9 mouse cellular contexts compared by ENCODE assay signal in genomic region chr5:139281373-139282112, GRCm38 (mm10). TPM values are rescaled to one million over a fixed set of nuclear protein-coding genes. Genes with fewer than 3 reads are reported as not detected.
DNase-seq lines count a peak whose midpoint lies in the region; ATAC-seq and TF ChIP-seq lines count a peak whose summit lies in the region.
"Had no signal": no experiment of that assay in that cellular context is flagged by ENCODE, and none has a peak within 500 bp of the region (broad histone marks: within the 10 kb centered on the region; RNA-seq: fewer than 3 reads in every experiment).

No protein-coding gene starts in this region.

- no peak for TF ChIP-seq CTCF in intestine, postnatal 0 days (IDR thresholded peaks at IDR 0.05; ENCODE audit: low read depth)
- TF ChIP-seq CTCF in midbrain, postnatal 0 days (IDR thresholded peaks at IDR 0.05) = no peak
- no peak for TF ChIP-seq CTCF in stomach, postnatal 0 days (IDR thresholded peaks at IDR 0.05; ENCODE audit: low read depth)

- TF ChIP-seq EP300 in stomach, postnatal 0 days (optimal IDR thresholded peaks at IDR 0.05) = no peak

- H3K27ac ChIP-seq in heart, embryonic 11.5 days (ENCODE audit: low read depth, low read length) = peak overlapping the region; percentile 41; the same call in 1 of the 2 replicates
- 0 out of 2 replicates have a peak overlapping the region, but pooled peaks have one; percentile 13 for H3K27ac ChIP-seq in intestine, embryonic 15.5 days
- no peak overlapping the region for H3K27ac ChIP-seq in intestine, postnatal 0 days (ENCODE audit: low read depth, low read length)
- no peak overlapping the region for H3K27ac ChIP-seq in midbrain, postnatal 0 days (ENCODE audit: low read depth, low read length)
- H3K27ac ChIP-seq in midbrain, embryonic 16.5 days (ENCODE audit: low read length) = no peak overlapping the region
- 0 out of 2 replicates have a peak overlapping the region, but pooled peaks have one; percentile 53 for H3K27ac ChIP-seq in stomach, postnatal 0 days (replicated peaks)
- no peak overlapping the region for H3K27ac ChIP-seq in liver, embryonic 11.5 days (ENCODE audit: low read depth, low read length)
- H3K27ac ChIP-seq: stomach, embryonic 15.5 days had no signal

- whole genome bisulfite sequencing in heart, embryonic 11.5 days (ENCODE audit: insufficient replicate concordance) = 47% methylated on average over 10 of the region's 11 CpGs
- 45% methylated on average over 10 of the region's 11 CpGs for WGBS in intestine, embryonic 15.5 days
- WGBS in intestine, postnatal 0 days = 55% methylated on average over 10 of the region's 11 CpGs
- WGBS in midbrain, postnatal 0 days = 61% methylated on average over 9 of the region's 11 CpGs
- WGBS in midbrain, embryonic 16.5 days = 66% methylated on average over 10 of the region's 11 CpGs
- WGBS in stomach, postnatal 0 days = 47% methylated on average over 10 of the region's 11 CpGs
- 60% methylated on average over 10 of the region's 11 CpGs for WGBS in liver, embryonic 11.5 days

- DNase-seq in heart, adult 11 months = no peak
- peak; percentile 26 for DNase-seq in midbrain, postnatal 0 days (ENCODE audit: low spot score)
- no peak for DNase-seq in stomach, postnatal 0 days (ENCODE audit: low spot score)
- no peak for DNase-seq in liver, embryonic 11.5 days (ENCODE audit: low spot score)

- no peak overlapping the region for H3K4me3 ChIP-seq in heart, embryonic 11.5 days (ENCODE audit: low read depth, low read length)
- no peak overlapping the region for H3K4me3 ChIP-seq in intestine, embryonic 15.5 days (replicated peaks)
- no peak overlapping the region for H3K4me3 ChIP-seq in intestine, postnatal 0 days (ENCODE audit: low read depth, low read length)
- no peak overlapping the region for H3K4me3 ChIP-seq in midbrain, postnatal 0 days (ENCODE audit: low read depth, low read length)
- H3K4me3 ChIP-seq in midbrain, embryonic 16.5 days (ENCODE audit: low read depth, low read length) = no peak overlapping the region
- no peak overlapping the region for H3K4me3 ChIP-seq in stomach, postnatal 0 days (ENCODE audit: low read depth, low read length)
- H3K4me3 ChIP-seq in liver, embryonic 11.5 days (ENCODE audit: low read depth, low read length) = no peak overlapping the region
- H3K4me3 ChIP-seq: stomach, embryonic 15.5 days had no signal

- ATAC-seq in heart, embryonic 11.5 days (replicated peaks; ENCODE audit: insufficient number of reproducible peaks, low FRiP score, low TSS enrichment) = 0 out of 2 replicates have a peak, but pooled peaks have one; percentile 12
- ATAC-seq in intestine, embryonic 15.5 days = no peak
- no peak for ATAC-seq in intestine, postnatal 0 days
- ATAC-seq in midbrain, postnatal 0 days (ENCODE audit: low FRiP score) = no peak; the same call in 1 of the 2 replicates
- no peak for ATAC-seq in midbrain, embryonic 16.5 days
- no peak; the same call in 1 of the 2 replicates for ATAC-seq in stomach, postnatal 0 days (ENCODE audit: low FRiP score, low TSS enrichment)
- ATAC-seq in liver, embryonic 11.5 days (replicated peaks; ENCODE audit: low FRiP score) = no peak

- no peaks in the 10 kb centered on the region for H3K36me3 ChIP-seq in heart, embryonic 11.5 days (ENCODE audit: control insufficient read depth, insufficient read depth, low read length)
- H3K36me3 ChIP-seq in intestine, embryonic 15.5 days = no peaks in the 10 kb centered on the region
- H3K36me3 ChIP-seq in intestine, postnatal 0 days (ENCODE audit: control insufficient read depth, insufficient read depth) = peaks cover 16% of the 10 kb centered on the region; the same call in 1 of the 2 replicates
- peaks cover 26% of the 10 kb centered on the region for H3K36me3 ChIP-seq in midbrain, postnatal 0 days (ENCODE audit: insufficient read depth, low read length)
- no peaks in the 10 kb centered on the region; the same call in 1 of the 2 replicates for H3K36me3 ChIP-seq in midbrain, embryonic 16.5 days (ENCODE audit: control insufficient read depth, insufficient read depth, low read length)
- no peaks in the 10 kb centered on the region for H3K36me3 ChIP-seq in stomach, postnatal 0 days (ENCODE audit: control insufficient read depth, insufficient read depth, low read length)
- no peaks in the 10 kb centered on the region for H3K36me3 ChIP-seq in liver, embryonic 11.5 days (ENCODE audit: control insufficient read depth, insufficient read depth, low read length)
- H3K36me3 ChIP-seq: stomach, embryonic 15.5 days had no signal

- 0 out of 2 replicates have a peak, but pooled peaks cover 5% of the 10 kb centered on the region for H3K27me3 ChIP-seq in heart, embryonic 11.5 days (ENCODE audit: control insufficient read depth, insufficient read depth, low read length)
- no peaks in the 10 kb centered on the region for H3K27me3 ChIP-seq in intestine, embryonic 15.5 days (replicated peaks)
- no peaks in the 10 kb centered on the region for H3K27me3 ChIP-seq in intestine, postnatal 0 days (replicated peaks; ENCODE audit: control insufficient read depth, insufficient read depth, low read length)
- no peaks in the 10 kb centered on the region for H3K27me3 ChIP-seq in midbrain, postnatal 0 days (ENCODE audit: insufficient read depth, low read length)
- no peaks in the 10 kb centered on the region for H3K27me3 ChIP-seq in midbrain, embryonic 16.5 days (ENCODE audit: control insufficient read depth, insufficient read depth, low read depth, low read length)
- no peaks in the 10 kb centered on the region for H3K27me3 ChIP-seq in stomach, postnatal 0 days (ENCODE audit: control insufficient read depth, insufficient read depth, low read length)
- H3K27me3 ChIP-seq in liver, embryonic 11.5 days (replicated peaks; ENCODE audit: control insufficient read depth, insufficient read depth, low read length) = no peaks in the 10 kb centered on the region
- H3K27me3 ChIP-seq: stomach, embryonic 15.5 days had no signal

- H3K4me2 ChIP-seq in heart, embryonic 11.5 days = no peak overlapping the region
- no peak overlapping the region for H3K4me2 ChIP-seq in intestine, embryonic 15.5 days (replicated peaks)
- no peak overlapping the region for H3K4me2 ChIP-seq in intestine, postnatal 0 days (replicated peaks; ENCODE audit: low read depth)
- no peak overlapping the region for H3K4me2 ChIP-seq in midbrain, postnatal 0 days (ENCODE audit: low read depth, low read length, poor library complexity, severe bottlenecking)
- H3K4me2 ChIP-seq in midbrain, embryonic 16.5 days (ENCODE audit: low read length) = no peak overlapping the region
- H3K4me2 ChIP-seq in stomach, postnatal 0 days (replicated peaks; ENCODE audit: low read depth) = no peak overlapping the region
- H3K4me2 ChIP-seq in liver, embryonic 11.5 days = no peak overlapping the region

- peaks cover 12% of the 10 kb centered on the region for H3K4me1 ChIP-seq in heart, embryonic 11.5 days (ENCODE audit: control insufficient read depth, insufficient read depth, low read length)
- H3K4me1 ChIP-seq in intestine, embryonic 15.5 days (replicated peaks) = peaks cover 25% of the 10 kb centered on the region
- peaks cover 7% of the 10 kb centered on the region; the same call in 1 of the 2 replicates for H3K4me1 ChIP-seq in intestine, postnatal 0 days (replicated peaks; ENCODE audit: control insufficient read depth, insufficient read depth, low read length)
- no peaks in the 10 kb centered on the region for H3K4me1 ChIP-seq in midbrain, postnatal 0 days (ENCODE audit: insufficient read depth, low read length)
- H3K4me1 ChIP-seq in midbrain, embryonic 16.5 days (ENCODE audit: control insufficient read depth, insufficient read depth, low read length) = no peaks in the 10 kb centered on the region
- H3K4me1 ChIP-seq in stomach, postnatal 0 days (replicated peaks; ENCODE audit: control insufficient read depth, insufficient read depth) = peaks cover 6% of the 10 kb centered on the region
- H3K4me1 ChIP-seq in liver, embryonic 11.5 days (replicated peaks; ENCODE audit: control insufficient read depth, insufficient read depth, low read length) = peaks cover 19% of the 10 kb centered on the region

- H3K9ac ChIP-seq in heart, embryonic 11.5 days (ENCODE audit: low read depth, low read length) = no peak overlapping the region
- no peak overlapping the region for H3K9ac ChIP-seq in intestine, embryonic 15.5 days
- no peak overlapping the region for H3K9ac ChIP-seq in intestine, postnatal 0 days (ENCODE audit: low read depth, low read length)
- no peak overlapping the region for H3K9ac ChIP-seq in midbrain, postnatal 0 days (replicated peaks; ENCODE audit: low read length, poor library complexity, severe bottlenecking)
- H3K9ac ChIP-seq in midbrain, embryonic 16.5 days (ENCODE audit: low read depth, low read length) = no peak overlapping the region
- H3K9ac ChIP-seq in stomach, postnatal 0 days (ENCODE audit: low read length) = no peak overlapping the region
- no peak overlapping the region for H3K9ac ChIP-seq in liver, embryonic 11.5 days (ENCODE audit: low read depth, low read length)
- H3K9ac ChIP-seq: stomach, embryonic 15.5 days had no signal

- H3K9me3 ChIP-seq in heart, embryonic 11.5 days (replicated peaks; ENCODE audit: control insufficient read depth, low read length) = no peaks in the 10 kb centered on the region
- H3K9me3 ChIP-seq in intestine, embryonic 15.5 days = no peaks in the 10 kb centered on the region
- no peaks in the 10 kb centered on the region for H3K9me3 ChIP-seq in intestine, postnatal 0 days (ENCODE audit: control insufficient read depth)
- H3K9me3 ChIP-seq in midbrain, postnatal 0 days (ENCODE audit: low read length) = no peaks in the 10 kb centered on the region
- no peaks in the 10 kb centered on the region for H3K9me3 ChIP-seq in midbrain, embryonic 16.5 days (replicated peaks; ENCODE audit: control insufficient read depth, low read length, poor library complexity, severe bottlenecking)
- no peaks in the 10 kb centered on the region for H3K9me3 ChIP-seq in stomach, postnatal 0 days (ENCODE audit: control insufficient read depth, low read length)
- H3K9me3 ChIP-seq in liver, embryonic 11.5 days (ENCODE audit: control insufficient read depth, low read length) = no peaks in the 10 kb centered on the region
- H3K9me3 ChIP-seq: stomach, embryonic 15.5 days had no signal

RNA-seq across cellular contexts. Expression of gene Get4, which starts 29.4 kb away (rescaled TPM):
- 138 and 139 TPM in 2 replicates for polyA plus RNA-seq in heart, embryonic 11.5 days (2014; fragmentation: Nextera tagmentation; extraction: Ambion mirVana)
- 147 and 148 TPM in 2 replicates for polyA plus RNA-seq in intestine, embryonic 15.5 days (2015; fragmentation: Nextera tagmentation; extraction: Ambion mirVana)
- polyA plus RNA-seq in intestine, postnatal 0 days (2015; fragmentation: Nextera tagmentation; extraction: Ambion mirVana) = 127 and 129 TPM in 2 replicates
- total RNA-seq in midbrain, postnatal 0 days (2014; rRNA removed) = 48.5 and 48.9 TPM in 2 replicates
- 135 and 142 TPM in 2 replicates for polyA plus RNA-seq in midbrain, postnatal 0 days (2015; fragmentation: Nextera tagmentation; extraction: Ambion mirVana)
- polyA plus RNA-seq in midbrain, embryonic 16.5 days (2015; fragmentation: Nextera tagmentation; extraction: Ambion mirVana) = 115 and 122 TPM in 2 replicates
- 132 and 133 TPM in 2 replicates for polyA plus RNA-seq in stomach, postnatal 0 days (2015; fragmentation: Nextera tagmentation; extraction: Ambion mirVana)
- polyA plus RNA-seq in liver, embryonic 11.5 days (2014; fragmentation: Nextera tagmentation; extraction: Ambion mirVana) = 208 and 209 TPM in 2 replicates

RNA-seq across cellular contexts. Expression of gene Adap1, which starts 43.9 kb away (rescaled TPM):
- polyA plus RNA-seq in heart, embryonic 11.5 days (2014; fragmentation: Nextera tagmentation; extraction: Ambion mirVana) = 1.4 and 2.5 TPM in 2 replicates
- 20.1 and 20.5 TPM in 2 replicates for polyA plus RNA-seq in intestine, embryonic 15.5 days (2015; fragmentation: Nextera tagmentation; extraction: Ambion mirVana)
- 33.4 and 33.8 TPM in 2 replicates for polyA plus RNA-seq in intestine, postnatal 0 days (2015; fragmentation: Nextera tagmentation; extraction: Ambion mirVana)
- total RNA-seq in midbrain, postnatal 0 days (2014; rRNA removed) = 234 and 253 TPM in 2 replicates
- 141 and 152 TPM in 2 replicates for polyA plus RNA-seq in midbrain, postnatal 0 days (2015; fragmentation: Nextera tagmentation; extraction: Ambion mirVana)
- 66.9 and 68.5 TPM in 2 replicates for polyA plus RNA-seq in midbrain, embryonic 16.5 days (2015; fragmentation: Nextera tagmentation; extraction: Ambion mirVana)
- 13.8 and 14.9 TPM in 2 replicates for polyA plus RNA-seq in stomach, postnatal 0 days (2015; fragmentation: Nextera tagmentation; extraction: Ambion mirVana)
- 7.2 and 8.1 TPM in 2 replicates for polyA plus RNA-seq in liver, embryonic 11.5 days (2014; fragmentation: Nextera tagmentation; extraction: Ambion mirVana)

Comparison
In these comparisons a context has a peak if more than half of its experiments do, and no peak if none do; other contexts are left out.
1. H3K27ac ChIP-seq: peak in heart, embryonic 11.5 days (single experiment), intestine, embryonic 15.5 days (single experiment) and stomach, postnatal 0 days (single experiment); none in intestine, postnatal 0 days (single experiment), midbrain, postnatal 0 days (single experiment), midbrain, embryonic 16.5 days (single experiment) and liver, embryonic 11.5 days (single experiment).